Mouse (Mus musculus): ENCODE data around the gene Ptpn14.

GRCm38 (mm10) chr1:189808453-189808852 lies 80.4 kb downstream of the Ptpn14 start:
- TF ChIP-seq CTCF (IDR thresholded peaks at IDR 0.05; ENCODE audit: borderline replicate concordance, insufficient read depth, low read length) (no peak), POLR2A (IDR thresholded peaks at IDR 0.05; ENCODE audit: low read depth, low read length) (no peak)

Data from embryonic fibroblast, embryonic 13.5 days (primary cell).